Mouse (Mus musculus) right cerebral cortex, postnatal 14 days (tissue): ENCODE results near the gene Ccdc186.
A peak's percentile ranks its signal among the peaks of the same experiment; 100 is the strongest.

Experiments used
- DNase-seq: peaks from one replicate; pipeline ENCODE4 v3.0.0; 2022

Gene Ccdc186

DNA sequence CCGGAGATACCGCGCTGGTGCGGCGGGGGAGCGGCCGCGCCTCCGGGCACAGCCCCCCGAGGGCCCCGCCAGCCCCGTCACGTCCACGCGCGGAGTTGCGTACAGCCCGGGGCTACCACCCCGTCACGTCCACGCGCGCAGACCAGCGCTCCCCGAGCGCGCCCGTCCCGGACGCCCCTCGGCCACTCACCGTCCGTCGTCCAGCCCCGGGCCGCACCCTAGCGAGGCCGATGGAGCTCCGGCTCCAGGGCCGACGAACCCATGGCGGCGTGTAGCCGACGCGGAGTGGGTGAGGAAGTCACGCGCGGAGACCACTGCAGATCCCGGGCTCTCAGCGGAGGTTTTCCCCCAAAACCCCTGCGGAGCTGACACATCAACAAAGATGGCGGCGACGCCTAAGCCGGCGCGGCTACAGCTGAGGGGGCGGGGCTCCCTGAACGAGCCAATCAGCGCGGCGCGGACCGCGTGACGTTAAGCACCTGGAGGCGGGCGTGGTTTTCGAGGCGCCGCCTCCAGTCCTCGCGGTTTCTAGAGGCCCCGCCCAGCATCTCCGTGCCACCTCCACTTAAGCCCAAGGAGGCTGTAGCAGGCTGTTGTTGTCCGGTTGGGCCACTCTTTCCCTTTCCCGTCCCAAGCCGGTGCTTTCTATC lies at the start of gene Ccdc186:
Gene Ccdc186 (minus strand): TSS at position 393 of the 650 bp plus-strand sequence.
- DNase-seq, result peak; percentile 98

DNA sequence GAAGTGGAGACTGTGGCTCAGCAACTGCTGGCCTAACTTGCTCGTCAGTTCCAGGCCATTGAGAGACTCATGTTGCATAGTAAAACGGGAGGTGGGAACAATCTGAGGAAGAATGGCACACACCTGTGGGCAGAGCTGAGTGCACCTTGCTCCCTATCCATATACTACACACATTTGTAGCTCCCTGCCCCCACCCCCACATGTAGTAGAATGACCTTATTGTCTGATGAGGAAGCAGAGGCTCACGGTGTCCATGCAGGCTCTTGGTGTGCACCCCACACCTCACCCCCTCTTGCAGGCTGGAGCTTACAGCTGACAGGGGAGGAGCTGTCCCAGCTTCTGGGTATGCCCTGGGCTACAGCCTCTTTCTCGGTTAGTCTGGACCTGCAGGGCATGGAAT lies 45.7 kb upstream of the Ccdc186 start:
- DNase-seq, result no peak

DNA sequence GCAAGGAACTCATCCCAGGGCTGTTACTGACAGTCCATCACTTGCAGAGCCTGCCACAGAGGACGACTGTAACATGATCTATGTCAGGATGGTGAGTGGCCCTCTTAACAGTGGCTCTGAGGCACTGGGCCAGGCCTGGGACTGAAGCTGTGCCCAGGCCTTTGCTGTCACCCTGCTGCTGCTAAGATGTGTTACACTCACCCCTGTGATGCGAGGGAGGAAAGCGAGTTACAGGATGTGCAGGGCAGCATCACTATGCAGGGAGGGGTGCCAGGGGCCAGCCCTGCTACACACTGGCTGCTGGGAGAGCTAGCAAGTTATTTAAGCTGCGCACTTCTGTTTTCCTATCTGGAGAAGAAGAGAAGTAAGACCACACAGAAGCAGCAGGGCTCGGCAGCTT lies 34.5 kb upstream of the Ccdc186 start:
- DNase-seq, result no peak

DNA sequence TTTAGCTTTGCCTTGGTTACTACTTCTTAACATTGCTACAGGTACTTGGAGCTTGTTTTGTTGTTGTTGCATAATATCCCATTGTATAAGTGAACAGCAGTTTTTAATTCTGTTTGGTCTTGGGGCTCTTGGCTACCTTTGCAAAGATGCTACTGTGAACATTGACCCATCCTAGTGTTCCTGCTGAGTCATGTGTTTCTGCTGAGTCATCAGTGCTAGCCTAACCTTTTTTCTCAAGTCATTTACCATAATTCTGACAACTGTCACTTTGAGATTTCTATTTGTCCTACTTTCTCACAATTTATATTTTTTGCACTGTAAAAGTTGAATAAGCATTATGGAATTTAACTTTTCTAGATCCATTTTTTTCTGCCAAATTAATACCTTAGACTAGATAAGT lies 30.6 kb upstream of the Ccdc186 start:
- DNase-seq, result no peak

DNA sequence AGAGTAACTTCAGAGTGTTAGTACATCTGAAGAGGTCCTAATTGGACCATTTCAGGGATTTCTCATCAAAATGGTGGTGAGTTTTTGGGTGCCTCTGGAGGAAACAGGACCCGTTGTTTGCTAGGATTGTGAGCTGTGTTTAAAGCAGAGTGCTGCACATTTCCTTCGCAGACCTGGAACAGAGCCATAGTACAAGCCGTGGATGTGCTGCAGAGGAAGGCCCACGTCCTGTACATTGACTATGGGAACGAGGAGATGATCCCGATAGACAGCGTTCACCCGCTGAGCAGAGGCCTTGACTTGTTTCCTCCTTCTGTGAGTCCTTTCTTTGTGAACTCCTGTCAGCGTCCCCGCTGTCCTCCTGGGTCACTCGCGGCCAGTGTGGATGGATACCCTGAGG lies 21.0 kb upstream of the Ccdc186 start:
- no peak for DNase-seq

DNA sequence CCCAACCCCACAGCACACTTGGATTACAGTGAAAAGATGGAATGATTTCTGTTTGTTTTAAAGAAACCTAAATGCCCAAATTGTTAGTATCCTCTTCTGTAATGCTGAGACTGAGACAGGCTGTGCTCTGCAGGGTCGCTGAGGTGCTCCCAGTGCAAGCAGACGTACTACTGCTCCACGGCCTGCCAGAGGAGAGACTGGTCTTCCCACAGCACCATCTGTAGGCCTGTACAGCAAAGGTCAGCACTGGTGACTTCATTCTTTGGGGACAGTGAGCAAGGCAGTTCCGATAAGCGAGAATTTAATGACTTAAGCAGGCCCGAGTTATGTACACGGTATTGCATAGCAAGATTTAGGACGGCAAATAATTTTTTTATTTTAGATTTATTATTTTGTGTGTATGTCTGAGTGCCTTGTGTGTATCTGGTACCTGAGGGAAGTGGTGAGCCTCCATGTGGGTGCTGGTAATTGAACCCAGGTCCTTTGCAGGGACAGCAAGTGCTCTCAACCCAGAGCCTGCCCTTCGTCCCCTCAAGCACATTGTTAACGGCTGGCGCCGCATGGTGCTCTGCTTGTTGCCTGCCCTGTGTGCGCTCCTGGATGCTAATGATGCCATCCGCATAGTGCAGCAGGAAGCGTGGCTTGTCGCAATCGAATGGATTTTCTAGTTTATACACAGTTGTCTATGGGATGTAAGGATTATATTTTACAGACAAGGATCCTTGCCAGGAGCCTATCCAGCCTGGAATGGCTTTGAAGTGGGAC lies 17.1 kb upstream of the Ccdc186 start:
- no peak for DNase-seq

DNA sequence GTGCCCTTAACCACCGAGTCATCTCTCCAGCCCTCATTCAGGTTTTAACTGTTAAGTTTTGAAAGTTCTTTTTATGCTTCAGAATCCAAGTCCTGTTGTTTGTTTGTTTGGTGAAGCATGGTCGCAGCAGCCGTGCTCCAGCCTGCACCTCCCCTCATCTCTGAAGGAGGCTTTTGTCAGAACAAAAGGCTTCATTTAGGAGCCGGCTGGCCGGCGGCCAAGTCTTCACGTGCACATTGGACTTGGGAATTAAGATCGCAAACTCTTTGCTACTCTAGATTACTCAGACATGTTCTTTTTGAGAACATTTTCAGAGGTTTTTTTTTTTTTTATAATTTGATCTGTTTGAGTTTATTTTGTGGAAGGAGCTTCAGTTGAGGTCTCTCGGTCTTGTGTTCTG lies 13.3 kb upstream of the Ccdc186 start:
- peak; percentile 21 for DNase-seq

DNA sequence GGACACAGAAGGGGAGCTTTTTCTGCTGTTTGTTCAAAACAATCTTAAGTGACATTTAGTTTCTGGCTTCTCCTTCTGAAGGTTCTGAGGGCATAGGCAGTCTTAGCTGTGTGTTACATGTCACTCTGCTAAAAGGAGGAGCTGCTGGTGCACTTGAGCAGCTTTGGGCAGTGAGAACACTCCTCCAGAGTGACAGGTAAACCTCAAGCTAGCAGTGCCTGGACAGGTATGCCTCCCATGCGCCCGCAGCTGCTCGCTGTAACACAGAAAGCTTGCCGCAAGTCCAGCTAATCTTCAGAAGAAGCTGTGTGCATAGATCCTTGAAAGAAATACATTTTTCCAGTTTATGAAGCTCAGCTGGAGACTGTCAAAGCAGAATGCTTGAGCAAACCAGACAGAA lies 8.2 kb upstream of the Ccdc186 start:
- no peak for DNase-seq

DNA sequence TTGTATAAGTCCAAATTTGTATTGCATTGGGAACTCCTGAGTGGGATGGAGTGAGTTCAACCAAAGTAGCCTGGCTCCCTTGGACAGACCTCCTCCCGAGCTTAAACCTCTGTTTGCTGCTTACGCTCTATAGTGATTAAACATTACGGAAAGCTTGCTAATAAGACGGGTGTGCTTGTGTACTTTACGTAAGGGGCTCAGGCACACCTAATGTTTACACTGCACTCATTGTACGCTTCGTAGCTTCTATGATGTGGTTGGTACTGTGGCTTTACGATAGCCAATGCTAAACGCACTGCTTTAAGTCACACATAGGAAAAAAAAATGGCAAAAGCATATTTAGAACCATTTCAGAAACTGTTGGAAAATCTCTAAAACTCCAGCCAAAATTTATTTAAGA lies 7.3 kb upstream of the Ccdc186 start:
- DNase-seq, result no peak

DNA sequence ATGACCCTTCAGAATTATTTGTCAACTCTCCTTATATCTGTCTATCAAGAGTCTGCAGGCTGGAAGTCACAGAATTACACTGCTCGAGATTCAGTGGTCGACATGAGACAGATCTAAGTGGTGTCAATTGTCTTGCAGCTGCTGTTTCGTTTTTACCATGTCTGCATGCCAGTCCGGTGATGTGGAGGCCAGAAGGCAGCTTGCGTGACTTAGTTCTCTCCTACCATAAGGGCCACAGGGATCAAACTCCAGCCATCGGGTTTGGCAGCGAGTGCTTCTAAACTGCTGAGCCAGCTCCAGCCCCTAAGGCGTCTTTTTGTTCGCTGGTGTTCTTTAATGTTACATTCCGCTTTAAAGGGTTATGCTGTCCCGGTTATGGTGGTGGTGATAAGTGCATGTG lies 6.3 kb upstream of the Ccdc186 start:
- no peak for DNase-seq

DNA sequence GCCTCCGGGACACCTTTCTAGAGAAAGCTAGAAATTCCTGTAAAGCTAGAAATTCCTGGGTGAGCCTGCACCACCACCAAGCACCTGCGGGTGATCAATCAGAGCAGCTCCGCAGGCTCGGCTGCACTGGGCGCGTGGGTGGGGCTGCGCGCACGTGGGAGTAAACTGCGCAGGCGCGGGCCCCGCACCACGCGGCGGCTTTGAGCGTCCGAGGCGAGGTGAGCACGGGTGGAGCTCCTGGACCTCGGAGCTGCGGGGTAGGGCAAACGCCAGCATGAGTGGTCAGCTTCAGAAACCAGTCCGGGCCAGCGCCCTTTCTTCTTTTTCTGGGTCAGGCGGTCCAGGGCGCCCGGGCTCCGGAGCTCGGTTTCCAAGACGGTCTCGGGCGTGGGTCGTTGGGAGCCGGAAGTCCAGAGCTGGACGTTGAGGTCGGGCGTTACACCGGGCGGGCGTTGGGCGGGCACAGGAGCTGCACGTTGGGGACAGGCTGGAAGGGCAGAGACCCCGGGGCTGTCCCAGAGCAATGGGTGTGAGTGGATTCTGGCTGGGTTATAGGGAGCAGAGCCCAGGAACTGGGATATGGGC lies 4.1 kb upstream of the Ccdc186 start, which contains the start of gene Tdrd1:
Gene Tdrd1 (plus strand): TSS at position 163 of the 585 bp plus-strand sequence.
- DNase-seq, result peak; percentile 30

DNA sequence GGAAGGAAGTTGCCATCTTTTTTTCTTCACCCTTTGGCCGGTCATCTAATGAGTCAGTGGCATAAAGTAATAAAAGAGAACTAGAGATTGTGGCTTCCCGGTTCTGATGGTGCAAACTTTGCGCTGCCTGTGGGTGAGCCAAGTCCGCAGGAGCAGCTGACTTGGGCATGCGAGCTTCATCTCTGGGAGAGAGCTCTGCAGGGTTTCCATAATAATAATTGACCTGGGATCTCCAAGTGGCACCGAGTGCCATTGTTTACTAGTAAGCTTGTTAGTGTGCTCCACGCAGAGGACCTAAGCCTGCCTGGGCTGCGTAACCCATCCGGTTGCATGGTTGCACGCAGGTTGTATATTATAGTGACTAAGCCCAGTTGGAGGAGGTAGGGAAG lies 452 bp upstream of the Ccdc186 start:
- DNase-seq, result no peak

DNA sequence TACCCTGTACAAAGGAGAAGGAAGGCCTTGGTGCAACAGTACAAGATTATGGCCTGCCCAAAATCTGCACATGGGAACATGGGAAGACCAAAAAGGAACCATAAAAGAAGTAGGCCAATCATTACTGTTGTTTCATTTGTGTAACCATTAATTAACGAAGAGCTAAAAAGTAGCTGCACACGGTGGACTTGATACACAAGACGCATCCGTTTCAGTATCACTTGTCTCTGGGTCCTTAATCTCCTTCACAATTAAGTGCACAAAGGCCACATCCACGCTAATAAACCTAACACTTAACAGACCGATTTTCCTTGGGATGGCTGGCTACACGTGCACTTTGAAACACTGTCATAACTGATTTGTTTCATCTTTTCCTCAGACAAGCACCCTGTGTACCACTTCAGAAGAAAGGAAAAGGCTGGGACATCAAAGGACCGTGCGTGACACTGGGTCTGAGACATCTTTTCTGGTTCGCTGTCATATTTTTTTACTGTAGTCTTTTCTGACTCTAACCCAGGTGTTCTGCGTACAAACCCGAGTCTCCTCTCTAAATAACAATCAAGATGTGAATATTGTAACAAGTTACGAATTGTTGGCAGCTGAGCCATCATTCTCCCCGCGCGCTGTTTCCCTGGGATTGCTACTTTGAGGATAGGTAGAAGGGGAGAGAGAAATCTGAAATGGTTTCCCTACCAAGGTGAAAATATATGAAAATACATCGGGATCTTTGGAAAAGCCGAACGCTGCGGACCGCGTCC lies 771 bp downstream of the Ccdc186 start:
- no peak for DNase-seq

DNA sequence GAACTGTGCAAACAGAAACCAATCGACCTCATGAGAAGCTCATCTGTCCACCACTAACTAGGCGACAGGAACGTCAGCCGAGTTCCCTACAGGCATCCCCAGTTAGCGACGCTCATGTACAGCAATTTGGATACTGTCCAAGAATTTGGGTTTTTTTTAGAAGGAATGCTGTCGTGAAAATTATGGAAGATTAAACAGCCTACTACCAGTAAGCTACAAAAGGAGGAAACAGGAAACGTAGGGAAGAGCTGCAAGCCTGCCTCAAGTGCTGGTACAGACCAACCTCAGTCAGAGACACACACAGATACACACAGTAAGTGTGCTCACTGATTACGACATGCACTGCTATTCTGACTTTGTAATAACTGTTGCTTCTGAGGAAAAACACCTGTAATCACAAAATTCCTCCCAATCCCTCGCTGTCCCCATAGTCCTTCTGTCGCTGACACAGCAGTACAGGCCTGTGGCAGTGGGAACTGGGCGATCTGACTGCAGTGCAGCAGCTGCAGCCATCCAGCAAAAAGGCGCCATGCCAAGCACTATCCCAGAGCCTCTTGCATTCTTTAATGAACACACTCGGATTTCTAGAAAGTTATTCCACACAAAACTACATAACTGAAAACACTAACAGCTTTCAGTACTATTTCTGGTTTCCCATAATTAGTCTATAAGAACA lies 4.0 kb downstream of the Ccdc186 start:
- DNase-seq, result peak; percentile 56

DNA sequence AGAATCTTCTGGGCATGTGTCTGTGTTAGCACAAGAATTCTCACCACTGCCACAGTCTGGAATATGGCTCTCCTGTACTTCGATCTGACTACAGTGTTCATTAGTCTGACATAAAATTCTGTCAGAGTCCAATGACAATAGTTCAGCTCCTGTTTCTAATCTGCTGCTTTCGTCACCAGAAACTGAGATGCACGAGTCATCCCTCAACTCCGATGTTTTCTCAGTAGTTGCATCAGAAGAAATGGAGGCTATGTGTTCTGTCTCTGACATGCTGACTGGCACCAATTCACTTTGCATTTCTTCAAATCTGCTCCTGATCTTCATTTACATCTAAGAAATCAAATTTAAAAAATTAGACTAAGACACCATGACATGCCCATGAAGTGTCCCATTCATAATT lies 8.6 kb downstream of the Ccdc186 start:
- no peak for DNase-seq

DNA sequence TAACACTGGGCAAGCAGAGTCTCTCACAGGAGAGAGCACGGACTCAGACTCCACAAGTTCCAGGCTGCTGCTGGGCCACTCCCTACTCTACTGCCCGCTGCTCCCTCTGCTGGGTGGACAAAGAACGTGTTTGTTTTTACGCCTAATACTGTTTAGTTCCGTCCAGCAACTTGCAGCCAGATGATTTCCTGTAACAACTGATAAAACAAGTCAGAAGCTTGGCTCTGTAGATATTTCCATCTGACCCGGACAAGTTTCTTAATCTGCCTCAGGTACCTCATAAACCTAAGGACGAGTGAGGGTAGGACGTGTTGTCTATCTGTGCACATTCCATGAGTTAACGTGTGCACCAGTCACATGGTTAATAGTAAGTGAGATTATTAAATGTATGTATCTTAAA lies 10.4 kb downstream of the Ccdc186 start:
- DNase-seq, result peak; percentile 39

DNA sequence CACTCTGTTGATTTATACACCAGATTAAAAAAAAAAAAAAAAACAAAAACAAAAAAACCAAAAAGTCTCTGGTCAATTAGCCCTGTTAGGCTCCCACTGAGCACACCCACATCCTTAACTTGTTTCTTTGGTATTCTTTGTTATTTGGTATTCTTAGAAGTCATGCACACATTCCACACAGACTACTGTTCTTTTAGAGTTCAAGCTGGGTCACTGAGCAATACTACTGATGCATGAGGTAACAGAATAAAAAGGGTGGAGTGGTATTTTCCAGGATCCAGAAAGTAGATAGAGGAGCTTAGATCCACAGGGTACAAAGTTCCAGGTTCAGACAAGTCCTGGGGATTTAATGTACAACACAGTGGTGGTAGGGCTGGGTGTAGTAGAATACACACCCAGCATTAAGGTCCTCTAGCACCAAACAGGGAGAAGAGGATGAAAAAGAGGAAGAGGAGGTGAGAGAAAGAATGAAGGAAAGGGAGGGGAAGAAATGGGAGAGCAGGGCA lies 11.3 kb downstream of the Ccdc186 start:
- DNase-seq, result no peak

DNA sequence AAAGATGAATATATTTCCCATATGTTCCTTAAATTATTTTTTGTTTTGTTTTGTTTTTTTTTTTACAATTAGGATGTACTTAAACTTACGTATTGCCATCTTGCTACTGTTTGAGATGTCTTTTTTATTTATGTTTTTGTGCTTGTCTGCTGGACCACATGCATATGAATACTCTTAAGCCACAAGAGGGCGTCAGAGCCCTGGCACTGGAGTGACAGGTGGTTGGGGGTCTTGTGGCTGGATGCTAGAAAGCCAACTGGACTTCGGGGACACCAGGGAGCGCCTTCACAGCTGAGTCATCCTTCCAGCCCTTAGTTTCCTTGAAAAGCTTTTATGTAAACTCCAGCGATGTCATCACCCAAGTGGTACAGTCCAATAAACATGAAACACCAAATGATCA lies 13.2 kb downstream of the Ccdc186 start:
- DNase-seq, result no peak

DNA sequence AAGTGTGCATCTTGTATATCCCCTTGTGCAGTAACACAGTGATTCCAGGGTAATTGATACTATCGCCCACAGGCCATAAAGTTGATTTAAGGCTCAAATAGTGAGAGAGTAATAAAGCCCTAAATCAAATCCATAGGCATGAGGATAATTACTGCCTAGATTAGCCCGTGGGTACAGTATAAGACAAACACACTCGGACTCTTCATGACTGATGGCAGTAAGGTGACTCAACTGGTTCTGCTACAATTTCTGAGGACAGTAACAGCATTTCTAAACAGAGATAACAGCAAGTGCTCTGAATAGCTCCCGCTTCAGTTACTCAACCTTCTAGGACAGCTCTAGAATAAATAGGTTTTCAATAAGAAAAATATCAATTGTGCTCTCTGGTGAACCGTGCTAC lies 14.9 kb downstream of the Ccdc186 start:
- DNase-seq, result no peak

DNA sequence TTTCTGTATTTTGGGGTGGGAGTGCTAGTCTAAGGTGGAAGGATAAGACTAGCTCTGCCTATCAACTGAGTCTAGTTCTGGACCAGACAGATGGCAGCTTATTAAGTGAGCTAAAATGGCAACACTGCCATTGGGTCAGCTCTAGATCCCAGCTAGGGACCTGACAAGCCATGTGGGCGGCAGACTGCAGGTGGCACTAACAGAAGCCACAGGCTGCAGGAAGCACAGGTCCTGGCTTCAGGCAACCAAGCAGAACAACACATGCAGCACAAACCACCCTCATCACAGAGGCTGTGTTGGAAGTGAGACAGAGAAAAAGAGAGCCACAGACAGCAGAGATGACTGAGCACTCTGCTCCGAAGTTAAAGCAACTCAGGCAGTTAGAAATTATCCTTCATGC lies 16.6 kb downstream of the Ccdc186 start:
- DNase-seq, result no peak

DNA sequence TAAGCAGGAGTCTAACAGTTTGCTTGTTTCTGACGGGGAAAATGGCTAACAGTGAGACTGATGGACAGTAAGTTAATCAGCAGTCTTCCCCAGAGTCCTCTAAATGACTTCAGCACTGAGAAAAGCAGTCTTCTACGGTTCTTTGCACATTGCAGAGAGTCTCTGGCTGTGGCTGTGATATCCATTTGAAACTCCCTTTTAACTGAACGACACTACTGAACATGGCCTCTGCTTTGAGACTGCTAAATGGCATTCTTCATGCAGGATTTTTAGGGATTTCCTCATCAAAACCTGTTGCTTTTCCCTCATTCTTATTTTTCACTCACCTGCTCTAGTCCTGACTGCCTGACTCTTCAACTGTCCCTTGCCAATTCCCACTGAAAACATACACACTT lies 19.6 kb downstream of the Ccdc186 start:
- DNase-seq, result no peak

DNA sequence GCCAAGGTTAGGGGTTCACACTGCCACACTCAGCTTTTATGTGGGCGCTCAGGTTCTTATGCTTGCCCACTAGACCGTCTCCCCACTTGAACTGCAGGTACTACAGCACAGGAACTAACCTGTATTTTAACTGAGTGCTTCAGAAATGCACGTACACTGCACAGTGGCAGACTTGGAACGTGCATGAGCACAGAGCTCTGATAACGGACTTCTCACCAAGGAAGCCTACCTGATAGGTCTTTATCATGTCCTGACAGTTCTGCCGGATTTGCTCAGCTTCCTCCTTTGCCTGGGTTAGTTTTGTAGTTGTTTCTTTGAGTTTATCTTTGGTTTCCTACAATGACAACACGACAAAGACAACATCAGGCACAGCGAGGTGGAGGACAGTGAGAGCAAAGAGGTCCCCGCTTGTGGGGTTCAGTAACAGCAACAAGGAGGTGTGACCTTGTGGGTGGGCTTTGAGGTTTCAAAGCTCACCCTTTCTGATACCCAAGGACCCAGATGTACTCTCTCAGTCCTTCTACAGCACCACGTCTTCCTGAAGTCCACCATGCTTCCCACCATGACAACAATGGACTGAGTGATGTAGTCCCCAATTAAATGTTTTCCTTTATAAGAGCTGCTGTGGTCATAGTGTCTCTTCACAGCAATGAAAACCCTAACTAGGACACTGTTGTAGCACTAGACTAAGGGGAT lies 20.2 kb downstream of the Ccdc186 start:
- DNase-seq, result no peak
